Mouse (Mus musculus) liver, embryonic 14.5 days (tissue): Measurements from ENCODE around the gene Urb2.

ENCODE experiments used
- CTCF ChIP-seq: IDR thresholded peaks from 2 replicates; pipeline ENCODE4 v1.5.1; 2016; ENCODE audit warnings: antibody characterized with exemption, low read depth, control low read depth
- EP300 ChIP-seq: IDR thresholded peaks from 2 replicates; pipeline ENCODE4 v1.6.1; 2016; ENCODE audit warnings: antibody characterized with exemption, low read depth

GRCm38 (mm10) chr8:123980239-123980638, 41.1 kb upstream of the Urb2 start:
- TF ChIP-seq EP300 (no peak; the same call in none of the 2 replicates), CTCF (0 out of 2 replicates have a peak, but pooled peaks have one; percentile 2)
